In the genomic region with DNA sequence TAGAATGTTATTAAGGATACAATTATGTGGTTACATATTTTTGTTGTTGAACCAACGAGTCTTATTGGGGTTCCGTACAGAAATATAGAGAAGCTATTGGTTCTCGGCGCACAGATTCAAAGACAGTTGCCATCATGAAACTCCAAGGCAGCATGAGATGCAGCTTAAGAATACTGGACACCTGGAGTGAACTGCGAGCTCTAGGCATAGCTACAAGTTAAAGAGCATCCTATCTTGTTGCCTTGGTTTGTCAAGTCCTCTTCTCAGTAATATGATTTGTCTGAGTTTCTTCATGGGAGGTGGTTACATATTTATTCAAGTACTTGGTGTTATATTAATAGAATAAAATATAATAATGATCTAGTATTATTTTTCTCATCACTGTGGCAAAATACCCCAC, we compare ENCODE assay signal across 33 mouse cellular contexts. TPM values are rescaled to one million over a fixed set of nuclear protein-coding genes. Genes with fewer than 3 reads are reported as not detected.
"Had no signal": no experiment of that assay in that cellular context is flagged by ENCODE, and none has a peak within 500 bp of the region (broad histone marks: within the 10 kb centered on the region; RNA-seq: fewer than 3 reads in every experiment).

No protein-coding gene starts in this region.

- H3K9ac ChIP-seq: limb, embryonic 12.5 days; limb, embryonic 13.5 days; limb, embryonic 15.5 days; liver, embryonic 12.5 days; liver, embryonic 13.5 days; liver, embryonic 14.5 days; liver, embryonic 15.5 days; liver, postnatal 0 days; lung, embryonic 14.5 days; lung, embryonic 15.5 days; midbrain, embryonic 12.5 days; midbrain, embryonic 13.5 days; midbrain, embryonic 15.5 days; neural tube, embryonic 12.5 days had no signal

- H3K36me3 ChIP-seq: limb, embryonic 10.5 days; limb, embryonic 12.5 days; limb, embryonic 13.5 days; limb, embryonic 15.5 days; liver, embryonic 12.5 days; liver, embryonic 13.5 days; liver, embryonic 15.5 days; lung, embryonic 15.5 days; midbrain, embryonic 10.5 days; midbrain, embryonic 12.5 days; midbrain, embryonic 13.5 days; midbrain, embryonic 15.5 days; neural tube, embryonic 12.5 days had no signal

- H3K27ac ChIP-seq: left cerebral cortex, adult 2 months; limb, embryonic 10.5 days; limb, embryonic 12.5 days; limb, embryonic 13.5 days; limb, embryonic 15.5 days; liver, embryonic 12.5 days; liver, embryonic 13.5 days; liver, embryonic 14.5 days; liver, embryonic 15.5 days; lung, embryonic 15.5 days; macrophage; midbrain, embryonic 10.5 days; midbrain, embryonic 12.5 days; midbrain, embryonic 13.5 days; midbrain, embryonic 15.5 days; neural tube, embryonic 12.5 days had no signal

- H3K27me3 ChIP-seq: limb, embryonic 12.5 days; limb, embryonic 13.5 days; limb, embryonic 15.5 days; liver, embryonic 12.5 days; liver, embryonic 13.5 days; liver, embryonic 15.5 days; lung, embryonic 15.5 days; midbrain, embryonic 12.5 days; midbrain, embryonic 13.5 days; midbrain, embryonic 15.5 days; neural tube, embryonic 12.5 days had no signal

- H3K4me3 ChIP-seq: left cerebral cortex, adult 2 months; limb, embryonic 10.5 days; limb, embryonic 12.5 days; limb, embryonic 13.5 days; limb, embryonic 15.5 days; liver, embryonic 12.5 days; liver, embryonic 13.5 days; liver, embryonic 15.5 days; lung, embryonic 15.5 days; megakaryocyte, embryonic 14.5 days; midbrain, embryonic 10.5 days; midbrain, embryonic 12.5 days; midbrain, embryonic 13.5 days; midbrain, embryonic 15.5 days; myocyte; neural tube, embryonic 12.5 days had no signal

- H3K4me2 ChIP-seq: limb, embryonic 12.5 days; limb, embryonic 13.5 days; limb, embryonic 15.5 days; liver, embryonic 11.5 days; liver, embryonic 12.5 days; liver, embryonic 13.5 days; liver, embryonic 15.5 days; lung, embryonic 14.5 days; lung, embryonic 15.5 days; midbrain, embryonic 12.5 days; midbrain, embryonic 13.5 days; midbrain, embryonic 15.5 days; neural tube, embryonic 12.5 days had no signal

- H3K4me1 ChIP-seq: limb, embryonic 10.5 days; limb, embryonic 12.5 days; limb, embryonic 13.5 days; limb, embryonic 15.5 days; liver, embryonic 12.5 days; liver, embryonic 13.5 days; liver, embryonic 15.5 days; lung, embryonic 15.5 days; megakaryocyte, embryonic 14.5 days; midbrain, embryonic 12.5 days; midbrain, embryonic 13.5 days; midbrain, embryonic 15.5 days; neural tube, embryonic 12.5 days had no signal

- H3K9me3 ChIP-seq: limb, embryonic 10.5 days; limb, embryonic 12.5 days; limb, embryonic 13.5 days; limb, embryonic 15.5 days; liver, embryonic 12.5 days; liver, embryonic 13.5 days; liver, embryonic 15.5 days; lung, embryonic 15.5 days; megakaryocyte, embryonic 14.5 days; midbrain, embryonic 10.5 days; midbrain, embryonic 12.5 days; midbrain, embryonic 13.5 days; midbrain, embryonic 15.5 days; neural tube, embryonic 12.5 days had no signal

- DNase-seq: left cerebral cortex, postnatal 4 days; liver; liver, embryonic 13.5 days; liver, postnatal 0 days; lung, adult 18-20 months; lung, adult 2 months; lung, embryonic 14.5 days; lung, postnatal 10 days; lung, postnatal 14 days; lung, postnatal 36 days; lung, postnatal 4 days; midbrain, embryonic 14.5 days had no signal

- ATAC-seq: liver, embryonic 12.5 days; liver, postnatal 0 days; lung, postnatal 0 days; midbrain, embryonic 13.5 days; midbrain, embryonic 15.5 days had no signal

RNA-seq across cellular contexts. Expression of a gene that starts 48.7 kb away (rescaled TPM):
- total RNA-seq: liver, adult 2 months; megakaryocyte-erythroid progenitor cell, adult 5-6 weeks had no signal
- polyA plus RNA-seq: liver, adult 2 months; macrophage; myocyte had no signal
